Mouse (Mus musculus) ES-CJ7 (cell line): ENCODE data around the gene Bicral.

ENCODE experiments used
- DNase-seq: peaks from one replicate; pipeline ENCODE4 v3.0.0; 2011; ENCODE audit warnings: low read depth, low spot score

Bicral gene

DNA sequence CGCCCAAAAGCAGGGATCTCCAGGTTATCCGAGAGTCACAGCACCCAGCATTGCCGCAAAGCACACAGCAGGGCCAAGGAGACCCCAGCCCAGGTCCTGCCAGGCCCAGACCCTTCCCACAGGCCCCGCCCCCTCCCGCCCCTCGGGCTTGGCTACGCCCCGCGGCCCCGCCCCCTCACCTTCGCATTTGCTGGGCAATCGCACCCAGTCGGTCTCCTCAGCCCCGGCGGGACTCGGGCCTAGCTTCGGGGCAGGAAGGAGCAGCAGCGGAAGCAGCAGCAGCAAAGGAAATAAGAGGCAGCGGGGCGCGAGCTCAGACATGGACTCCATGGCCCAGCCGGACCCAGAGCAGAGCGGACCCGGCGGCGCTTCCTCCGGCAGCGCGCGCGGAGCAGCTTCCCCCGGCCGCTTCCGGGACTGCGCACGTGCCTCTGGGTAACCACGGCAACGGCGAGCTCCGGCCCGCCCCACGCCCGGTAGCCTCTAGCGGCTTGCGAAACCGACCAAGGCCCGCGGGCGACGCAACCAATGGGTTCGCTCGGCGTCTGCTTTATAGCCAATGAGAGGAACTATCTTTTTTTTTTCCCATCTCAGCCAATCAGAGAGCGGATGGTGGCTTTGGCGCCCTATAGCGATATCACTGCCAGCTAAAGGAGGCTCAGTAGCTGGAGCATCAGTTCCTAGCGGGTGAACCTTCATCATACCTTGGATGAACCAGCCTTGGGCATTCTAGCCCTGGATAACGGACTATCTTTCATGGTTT, 106.3 kb downstream of the Bicral start, which contains the start of gene Cnpy3:
Gene Cnpy3 (minus strand): TSS at position 421 of the 763 bp plus-strand sequence.
- DNase-seq, result peak; percentile 99

DNA sequence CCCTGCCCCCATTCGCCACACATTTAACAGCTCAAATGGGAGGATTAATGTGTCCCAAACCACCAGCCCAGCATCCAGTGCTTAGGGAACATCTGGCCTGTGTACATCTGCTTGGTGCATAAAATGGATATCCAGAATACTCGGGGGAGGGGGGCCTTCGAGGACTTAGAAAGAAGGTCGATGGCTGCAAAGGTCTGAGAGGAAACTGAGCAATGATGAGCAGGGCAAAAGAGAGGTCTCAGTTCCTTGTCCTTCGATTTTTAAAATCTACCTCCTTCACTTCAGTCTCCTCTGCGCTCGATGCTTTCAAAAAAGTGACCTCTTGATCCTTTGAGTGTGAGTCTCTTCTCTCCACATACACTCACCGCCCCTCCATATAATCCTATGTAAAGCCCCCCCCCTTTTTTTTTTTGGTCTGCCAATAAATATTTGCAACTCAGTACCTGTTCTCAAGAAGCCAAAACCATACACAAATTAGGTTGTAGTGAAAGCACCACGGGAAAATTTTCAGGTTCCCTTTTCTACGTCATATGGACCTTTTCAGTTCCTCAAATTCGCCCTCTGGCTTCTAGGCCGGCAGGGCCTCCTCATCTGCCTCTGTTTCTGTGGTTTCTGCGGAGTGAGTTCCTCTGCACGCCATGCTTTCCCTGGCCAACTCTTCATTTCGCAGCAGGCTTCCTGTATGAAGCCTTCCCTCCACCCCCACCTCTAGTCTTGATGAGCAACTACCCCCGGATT, 107.1 kb downstream of the Bicral start:
- no peak for DNase-seq

DNA sequence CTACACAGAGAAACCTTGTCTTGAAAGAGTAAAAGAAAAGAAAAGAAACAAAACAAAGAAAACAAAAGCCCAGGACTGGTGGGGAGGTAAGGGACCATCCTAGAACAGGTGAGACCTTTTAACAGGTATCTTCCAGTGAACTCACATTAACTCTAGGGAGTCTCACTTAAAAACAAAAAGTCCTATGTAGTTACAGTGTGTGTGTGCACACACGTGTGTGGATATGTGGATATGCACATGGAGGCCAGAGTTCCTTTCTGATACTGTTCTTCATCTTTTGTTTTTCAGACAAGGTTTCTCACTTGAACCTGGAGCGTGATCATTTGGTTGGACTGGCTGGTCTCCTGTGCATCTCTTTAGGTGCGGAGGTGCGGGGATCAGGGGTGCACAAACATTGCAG, 107.7 kb downstream of the Bicral start:
- DNase-seq, result no peak

DNA sequence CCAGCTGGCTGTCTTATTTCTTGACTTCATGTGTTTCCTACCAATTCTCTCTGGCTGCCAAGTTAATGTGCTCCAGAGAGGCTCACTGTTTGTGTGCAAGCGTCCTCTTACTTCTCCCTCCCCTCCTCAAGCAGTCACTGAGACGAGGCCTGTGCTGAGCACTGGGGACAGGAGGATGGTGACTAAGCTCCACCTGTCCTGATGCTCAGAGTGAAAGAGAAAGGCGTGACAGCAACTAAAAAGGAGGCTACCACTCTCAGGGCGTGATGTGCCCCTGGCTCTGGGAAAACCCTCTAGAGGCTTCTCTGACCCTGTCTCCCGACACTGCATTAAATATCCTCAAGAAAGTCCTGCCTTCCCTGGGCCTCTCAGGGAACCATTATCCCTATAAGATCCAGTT, 109.0 kb downstream of the Bicral start:
- DNase-seq, result no peak
